Mouse (Mus musculus) lung, adult 18-20 months (tissue): ENCODE measurements around the gene Mipep.

Experiments used
- DNase-seq, 2 experiments: peaks; one replicate each; pipeline ENCODE4 v3.0.0; 2022; ENCODE audit warnings: mixed read lengths in 2 of 2

Gene Mipep

DNA sequence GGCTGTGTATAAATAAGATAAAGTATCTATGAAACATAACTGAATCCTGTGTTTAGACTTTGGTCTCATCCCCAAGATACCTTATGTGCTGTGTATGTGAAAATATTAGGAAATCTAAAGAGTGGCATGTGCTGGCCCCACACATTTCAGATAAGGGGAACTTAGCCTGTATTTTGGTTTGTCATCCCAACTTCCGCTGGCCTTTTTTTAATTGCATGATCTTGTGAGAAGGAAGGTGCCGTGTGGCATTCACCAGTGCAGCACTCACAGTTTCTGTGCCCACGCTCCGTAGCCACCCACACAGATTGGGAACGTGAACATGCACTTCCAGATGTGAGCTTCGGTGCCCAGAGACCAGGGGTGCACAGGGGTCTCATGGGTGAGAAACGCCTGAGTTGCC lies 26.7 kb upstream of the Mipep start:
- no peak for DNase-seq

DNA sequence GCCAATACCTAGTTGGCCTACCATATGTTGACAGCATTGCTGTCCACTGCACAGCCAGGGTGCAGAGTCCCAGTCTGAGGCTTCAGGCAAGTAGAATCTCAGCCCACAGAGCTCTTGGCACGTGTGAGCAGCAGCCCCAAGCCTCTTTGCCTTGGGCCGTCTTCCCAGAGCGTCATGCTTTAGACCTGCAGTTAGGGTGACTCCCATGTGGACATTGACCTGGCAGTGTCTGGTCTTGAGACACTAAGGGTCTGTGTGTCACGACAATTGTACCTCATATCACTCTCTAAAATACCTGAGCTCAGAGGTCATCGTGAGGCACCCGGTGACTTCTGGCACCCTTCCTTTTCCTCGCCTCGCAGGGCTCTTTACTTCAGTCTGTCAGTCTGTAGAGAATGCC lies 25.3 kb upstream of the Mipep start:
- DNase-seq: no peak

- DNase-seq: no peak
Measured at GRCm38 (mm10) chr14:60761801-60762200, 22.6 kb upstream of the Mipep start.

GRCm38 (mm10) chr14:60762754-60763153 lies 21.6 kb upstream of the Mipep start:
- no peak for DNase-seq

DNA sequence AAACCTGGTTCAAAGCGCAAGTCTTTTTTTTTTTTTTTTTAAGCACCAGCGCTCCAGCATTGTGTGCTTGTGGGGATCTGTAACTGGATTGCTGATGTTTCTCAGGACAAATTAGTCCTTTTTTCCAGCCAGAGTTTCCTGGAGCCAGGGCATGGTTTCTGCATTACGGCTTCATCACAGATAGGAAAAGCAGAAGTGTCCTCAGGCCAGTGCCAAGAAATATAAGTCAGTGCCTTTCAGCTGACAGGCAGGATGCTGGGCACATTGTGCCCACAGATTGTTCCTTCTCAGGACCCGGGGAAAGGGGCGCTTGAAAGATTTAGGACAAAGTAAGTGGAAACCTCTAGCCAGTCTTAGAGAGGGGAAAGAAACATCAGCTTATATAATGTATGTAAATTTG lies 20.6 kb upstream of the Mipep start:
- DNase-seq: no peak

DNA sequence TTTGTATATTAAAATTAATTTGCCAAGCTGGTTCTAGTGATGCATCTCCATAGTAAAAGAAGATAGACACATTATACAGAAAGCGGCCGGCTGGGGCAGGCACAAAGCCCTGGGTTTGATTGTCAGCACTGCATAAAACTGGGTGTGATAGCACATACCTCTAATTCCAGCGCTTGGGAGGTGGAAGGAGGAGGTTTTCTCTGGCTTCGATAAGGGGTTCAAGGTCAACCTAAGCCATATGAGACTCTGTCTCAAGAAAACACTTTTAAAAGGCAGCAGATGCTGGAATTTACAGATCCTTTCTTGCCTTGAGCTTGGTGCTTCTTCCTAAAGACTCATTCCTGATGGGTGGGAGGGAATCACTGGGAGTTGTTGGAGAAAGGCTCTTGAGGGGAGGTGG lies 19.8 kb upstream of the Mipep start:
- DNase-seq: no peak

DNA sequence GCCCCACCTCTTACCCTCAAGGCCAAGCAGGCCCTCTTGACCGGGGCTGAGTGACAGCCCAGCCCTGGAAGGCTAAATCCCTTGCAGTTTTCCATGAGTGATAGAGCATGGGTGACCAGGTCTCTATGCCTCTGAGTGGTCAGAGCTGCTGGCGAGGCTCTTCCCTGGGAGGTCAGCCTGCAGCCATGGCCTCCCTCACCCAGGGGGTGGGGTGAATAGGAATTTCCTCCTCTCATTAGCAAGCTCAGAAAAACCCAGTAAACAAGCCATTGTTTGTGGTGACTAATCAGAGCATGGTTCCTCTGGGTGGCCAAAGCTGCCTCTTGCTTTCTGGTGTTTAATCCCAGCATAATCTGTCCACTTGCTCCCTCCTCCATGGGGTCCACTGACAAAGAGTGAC lies 19.3 kb upstream of the Mipep start:
- peak; percentile 40 to 51 for DNase-seq

DNA sequence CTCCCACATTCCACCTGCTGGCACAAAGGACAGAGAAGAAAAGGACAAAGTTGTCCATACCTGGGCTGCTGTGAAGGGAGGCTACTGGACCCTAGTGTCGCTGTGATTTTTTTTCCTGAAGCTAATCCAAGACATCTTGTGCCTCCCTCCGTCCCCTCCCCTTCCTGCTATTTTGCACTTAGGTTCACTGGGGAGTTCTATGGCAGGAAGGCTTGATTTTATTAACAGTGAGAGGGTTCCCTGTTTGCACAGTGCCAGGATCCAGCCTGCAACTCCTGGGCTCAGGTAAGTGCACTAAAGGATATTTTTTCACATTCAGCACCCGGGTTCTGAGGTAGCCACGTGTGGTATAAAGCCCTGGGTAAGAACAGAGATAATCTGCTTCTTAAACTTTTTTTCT lies 16.5 kb upstream of the Mipep start, which contains the start of gene C1qtnf9:
Gene C1qtnf9 (plus strand): TSS at position 251 of the 400 bp plus-strand sequence.
- no peak for DNase-seq

DNA sequence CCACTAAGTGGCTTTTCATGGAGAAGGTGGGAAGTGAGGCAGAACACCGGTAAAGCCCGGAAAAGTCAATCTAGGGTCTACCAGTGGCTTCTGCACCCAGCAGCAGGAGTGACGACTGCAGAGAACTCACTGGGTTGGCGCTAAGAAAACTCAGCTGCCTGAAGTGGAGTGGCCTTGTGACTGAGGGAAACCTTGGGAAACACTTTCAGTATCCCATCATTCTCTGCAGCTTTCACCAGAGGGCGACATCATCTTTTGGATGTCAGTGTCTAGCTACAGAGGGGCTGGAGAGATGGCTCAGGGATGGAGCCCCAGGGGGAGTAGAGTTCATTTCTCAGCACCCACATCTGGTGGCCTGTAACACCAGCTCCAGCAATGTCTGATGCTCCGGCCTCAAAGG lies 15.0 kb upstream of the Mipep start:
- DNase-seq: no peak

GRCm38 (mm10) chr14:60770594-60770993 lies 13.8 kb upstream of the Mipep start:
- no peak for DNase-seq

DNA sequence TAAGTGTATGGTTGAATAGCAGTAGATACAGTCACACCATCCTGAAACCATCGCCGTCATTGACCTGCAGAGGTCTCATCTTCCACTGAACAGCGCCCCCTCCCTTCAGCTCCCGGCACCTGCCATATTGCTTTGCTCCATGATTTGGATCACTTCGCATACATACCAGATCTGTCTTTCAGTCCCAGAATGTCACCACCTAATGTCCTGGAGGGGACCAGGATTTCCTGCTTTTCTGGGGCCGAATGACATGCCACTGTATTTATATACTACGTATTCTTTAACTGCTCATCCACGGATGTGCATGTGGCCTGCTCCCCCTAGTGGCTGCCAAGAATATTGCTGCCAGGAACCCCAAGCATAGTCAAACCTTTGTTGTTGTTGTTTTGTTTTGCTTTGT lies 13.3 kb upstream of the Mipep start:
- peak; percentile 61 to 67 for DNase-seq

- DNase-seq: no peak
Measured at GRCm38 (mm10) chr14:60773476-60773875, 10.9 kb upstream of the Mipep start.

- DNase-seq: no peak
Measured at GRCm38 (mm10) chr14:60776521-60776920, 7.9 kb upstream of the Mipep start.

- DNase-seq: no peak
Measured at GRCm38 (mm10) chr14:60777485-60777919, 6.9 kb upstream of the Mipep start.

DNA sequence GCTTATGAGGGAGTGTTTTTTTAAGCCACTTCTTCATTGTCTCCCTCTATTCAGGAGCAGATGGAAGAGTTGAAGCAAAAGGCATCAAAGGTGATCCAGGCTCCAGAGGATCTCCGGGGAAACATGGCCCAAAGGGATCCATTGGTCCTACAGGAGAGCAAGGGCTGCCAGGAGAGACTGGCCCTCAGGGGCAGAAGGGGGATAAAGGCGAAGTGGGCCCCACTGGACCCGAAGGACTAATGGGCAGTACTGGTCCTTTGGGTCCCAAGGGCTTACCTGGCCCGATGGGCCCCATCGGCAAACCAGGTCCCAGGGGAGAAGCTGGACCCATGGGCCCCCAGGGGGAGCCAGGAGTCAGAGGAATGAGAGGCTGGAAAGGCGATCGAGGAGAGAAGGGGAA lies 5.2 kb upstream of the Mipep start:
- DNase-seq: no peak

GRCm38 (mm10) chr14:60782121-60782656 lies 2.2 kb upstream of the Mipep start:
- DNase-seq: no peak

- DNase-seq: no peak
Measured at GRCm38 (mm10) chr14:60783196-60783595, 1.2 kb upstream of the Mipep start.

DNA sequence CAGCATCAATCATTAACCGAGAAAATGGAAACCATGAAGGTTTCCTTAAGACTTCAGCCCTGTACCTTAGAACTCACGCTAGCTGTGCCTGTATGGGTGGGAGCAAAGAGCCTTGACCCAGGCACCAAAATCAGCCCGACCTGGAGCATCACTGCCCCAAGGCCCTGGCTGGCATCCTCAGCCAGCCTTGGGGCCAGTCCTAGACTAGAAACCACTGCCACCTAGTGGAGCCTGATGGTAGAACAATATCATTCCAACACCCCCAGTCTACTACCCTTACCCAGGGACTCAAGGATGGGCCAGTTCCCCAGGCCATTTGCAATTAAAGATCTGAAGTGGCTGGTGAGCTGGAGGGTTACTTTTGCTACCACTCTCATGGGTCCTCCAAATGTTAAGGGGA lies 5.7 kb downstream of the Mipep start:
- peak in 1 of 2 experiments; percentile 49 for DNase-seq

DNA sequence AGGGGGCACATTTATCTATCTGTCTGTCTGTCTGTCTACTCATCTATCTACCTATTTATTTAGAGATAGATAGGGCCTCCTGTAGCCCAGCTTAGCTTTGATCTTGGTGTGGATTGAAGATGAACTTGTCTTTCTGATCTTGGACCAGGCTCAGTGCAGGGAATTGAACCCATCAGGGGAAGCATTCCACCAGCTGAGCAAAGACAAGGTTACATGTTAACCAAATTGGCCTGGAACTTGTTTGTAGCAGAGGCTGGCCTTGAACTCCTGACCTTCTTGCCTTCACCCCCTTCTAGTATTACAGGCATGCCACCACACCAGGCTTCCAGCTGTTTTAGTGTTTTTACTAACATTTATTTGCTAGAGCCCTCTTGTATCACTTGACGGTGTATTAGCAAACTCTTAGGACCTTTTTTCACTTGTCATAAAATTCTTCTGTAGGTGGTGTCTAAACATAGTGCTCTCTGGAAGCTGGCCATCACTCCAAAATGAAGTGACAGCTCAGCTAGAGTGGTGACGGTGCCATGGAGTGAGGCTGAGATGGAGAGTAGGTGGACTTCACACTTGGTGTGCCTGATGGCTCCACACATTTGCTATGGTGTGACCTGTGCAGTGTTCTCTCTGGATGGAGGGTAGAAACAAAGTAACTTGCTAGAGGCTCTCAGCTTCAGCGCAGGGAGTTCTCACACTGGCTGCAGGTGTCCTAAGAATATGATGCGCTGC lies 12.4 kb downstream of the Mipep start:
- DNase-seq: no peak

- no peak for DNase-seq
Measured at GRCm38 (mm10) chr14:60797596-60797995, 13.2 kb downstream of the Mipep start.

GRCm38 (mm10) chr14:60798721-60799120 lies 14.3 kb downstream of the Mipep start:
- no peak for DNase-seq

DNA sequence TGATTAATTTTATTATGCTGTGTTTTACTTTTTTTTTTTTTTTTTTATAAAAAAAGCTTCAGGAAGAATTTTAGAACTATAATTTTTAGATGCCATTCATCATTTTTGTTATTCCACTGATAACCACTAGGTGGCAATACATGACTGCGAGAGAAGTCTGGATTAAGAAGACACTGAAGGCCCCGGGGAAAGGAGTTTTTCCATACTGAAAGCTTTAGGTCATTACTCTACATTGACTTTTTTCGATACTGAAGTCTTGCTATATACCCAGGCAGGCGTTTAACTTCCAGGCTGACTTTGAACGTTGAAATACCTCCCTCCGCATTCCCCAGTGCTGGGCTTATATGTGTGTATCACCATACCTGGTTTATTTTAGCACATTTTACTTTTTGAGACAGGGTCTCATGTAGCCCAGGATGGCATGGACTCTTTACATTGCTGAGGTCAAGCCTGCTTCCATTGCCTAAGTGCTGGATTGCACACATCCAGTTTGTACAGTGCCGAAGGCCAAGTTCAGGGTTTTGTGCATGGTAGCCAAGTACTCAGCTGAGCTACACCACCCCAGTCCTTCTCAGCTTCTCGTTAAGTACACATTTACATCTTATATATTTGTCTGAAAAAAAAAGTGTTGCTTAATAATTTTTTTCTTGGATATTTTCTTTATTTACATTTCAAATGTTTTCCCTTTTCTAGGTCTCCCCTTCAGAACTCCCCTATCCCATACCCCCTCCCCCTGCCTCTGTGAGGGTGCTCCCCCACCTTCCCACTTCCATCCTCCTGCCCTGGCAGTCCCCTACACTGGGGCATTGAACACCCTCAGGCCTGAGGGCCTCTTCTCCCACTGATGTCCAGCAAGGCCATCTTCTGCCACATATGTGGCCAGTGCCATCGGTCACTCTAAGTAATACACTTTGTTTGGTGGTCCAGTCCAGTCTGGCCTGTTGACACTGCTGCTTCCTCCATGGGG lies 15.7 kb downstream of the Mipep start:
- peak in 1 of 2 experiments; percentile 20 for DNase-seq

DNA sequence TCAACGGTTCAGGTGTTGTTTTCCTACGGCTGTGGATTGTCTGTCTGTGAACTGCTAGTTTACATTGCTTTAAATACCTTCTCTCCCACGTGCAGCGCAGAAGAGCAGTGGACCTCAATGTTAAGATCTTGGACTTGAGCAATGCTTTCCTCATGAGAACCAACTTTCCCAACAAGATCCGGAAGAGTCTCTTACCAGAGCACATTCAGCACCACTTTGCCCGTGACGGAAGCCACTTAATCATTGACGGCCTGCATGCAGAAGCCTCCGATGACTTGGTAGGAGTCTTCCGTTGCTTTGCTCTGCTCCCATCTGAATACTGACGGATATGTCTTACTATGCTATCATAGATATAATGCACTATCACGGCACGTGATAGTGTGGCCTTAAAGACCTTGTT lies 17.7 kb downstream of the Mipep start:
- peak in 1 of 2 experiments; percentile 27 for DNase-seq

DNA sequence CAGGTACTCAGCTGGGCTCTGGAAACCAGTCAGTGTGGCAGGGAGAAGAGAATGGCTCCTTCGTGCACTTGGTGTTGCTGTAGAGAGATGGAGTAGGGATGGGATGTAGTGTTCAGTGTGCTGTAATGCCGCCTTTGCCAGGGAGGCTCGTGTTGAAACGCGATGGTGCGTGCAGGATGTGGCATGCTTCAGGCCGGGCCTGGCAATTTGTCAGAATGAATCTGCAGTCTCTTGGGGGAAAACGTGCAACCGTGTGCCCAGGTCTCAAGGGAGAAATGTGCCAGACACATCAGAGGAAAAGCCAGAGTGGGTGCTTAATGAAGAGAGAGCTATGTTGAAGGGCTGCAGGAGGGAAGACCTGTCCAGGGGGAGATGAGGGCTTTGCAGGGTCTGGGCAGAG lies 20.6 kb downstream of the Mipep start:
- DNase-seq: no peak
